Mouse (Mus musculus) left cerebral cortex, postnatal 25 days (tissue): ENCODE measurements around the gene Ptchd3. TPM values are rescaled to one million over a fixed set of nuclear protein-coding genes. Genes with fewer than 3 reads are reported as not detected.

Experiments used
- total RNA-seq, 2 experiments: library from RNA; stranded (reverse); gene quantifications; 2 replicates each; pipeline ENCODE4 v1.2.3; 2021

Gene Ptchd3
- total RNA-seq, 2 experiments from 2014 or later, result not detected

Other genes with a start within 250 kb of the Ptchd3 start
- 1 to 10 TPM; 5.8 to 6.8 TPM for gene B3gntl1, start 157.1 kb upstream of the Ptchd3 start, total RNA-seq
- gene Metrnl, start 128.7 kb upstream of the Ptchd3 start, total RNA-seq, result 10 to 100 TPM; 10.4 to 14.7 TPM